Mouse (Mus musculus): ENCODE data around the gene Dctn2.

DNA sequence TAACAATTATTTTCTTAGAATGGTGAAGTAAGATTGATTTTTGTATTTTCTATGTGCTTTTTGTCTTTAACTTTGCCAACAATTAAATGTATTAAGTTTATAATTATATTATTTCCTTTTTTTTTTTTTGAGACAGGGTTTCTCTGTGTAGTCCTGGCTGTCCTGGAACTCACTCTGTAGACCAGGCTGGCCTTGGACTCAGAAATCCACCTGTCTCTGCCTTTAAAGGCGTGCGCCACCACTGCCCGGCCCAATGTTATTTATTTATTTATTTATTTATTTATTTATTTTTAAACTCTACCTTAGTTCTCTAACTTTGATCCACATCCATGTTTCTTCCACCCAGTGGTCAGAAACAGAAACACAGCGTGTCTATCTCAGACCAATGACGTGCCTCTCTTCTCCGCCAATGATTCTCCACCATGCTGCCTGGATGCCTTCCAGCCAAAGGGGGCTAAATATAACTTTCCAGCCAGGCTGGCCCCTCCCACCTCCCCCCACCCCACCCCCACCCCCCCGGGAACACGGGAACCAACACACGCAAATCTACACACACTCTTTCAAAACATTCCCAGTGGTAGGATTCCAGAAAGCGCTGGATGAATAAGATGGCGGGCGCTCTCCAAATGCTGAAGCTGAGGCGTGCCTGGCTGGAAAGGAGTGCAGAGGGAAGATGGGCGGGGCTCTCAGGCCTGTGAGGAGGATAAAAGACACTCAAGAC, 10.4 kb upstream of the Dctn2 start:
- TF ChIP-seq CTCF (IDR thresholded peaks at IDR 0.05; ENCODE audit: borderline replicate concordance, insufficient read depth, low read length) = no peak
- no peak for TF ChIP-seq POLR2A (IDR thresholded peaks at IDR 0.05; ENCODE audit: low read depth, low read length)
